Mouse (Mus musculus) bone marrow, adult 2 months (tissue): ENCODE measurements around the gene Hira.

Experiments used
- CTCF ChIP-seq: fragments of 200-500 bp; IDR thresholded peaks from 2 replicates; pipeline ENCODE4 v1.5.1; 2011; ENCODE audit warnings: low read length, control low read depth; ENCODE audit not compliant: control insufficient read depth, insufficient read depth
- POLR2A ChIP-seq: fragments of 200-500 bp; IDR thresholded peaks from 2 replicates; pipeline ENCODE4 v1.6.1; 2011; ENCODE audit warnings: low read depth, mild to moderate bottlenecking, control low read depth, low read length, borderline replicate concordance; ENCODE audit not compliant: control insufficient read depth

DNA sequence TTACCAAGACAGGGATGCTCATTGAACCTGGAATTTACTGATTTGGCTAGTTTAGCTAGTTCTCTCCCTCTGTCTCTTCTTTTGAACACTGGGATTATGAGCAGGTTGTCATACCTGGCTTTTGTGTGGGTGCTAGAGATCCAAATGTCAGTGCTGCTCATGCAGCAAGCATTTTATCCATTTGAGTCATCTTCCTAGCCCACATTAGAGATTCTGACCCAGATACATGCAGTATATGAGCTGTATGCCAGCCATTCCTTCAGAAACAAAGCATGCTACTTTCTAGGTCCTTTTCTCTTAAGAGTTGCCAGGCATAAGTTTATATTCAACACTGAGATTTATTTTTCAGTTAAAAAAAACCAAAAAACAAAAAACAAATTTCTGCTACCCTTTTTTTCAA is 76.0 kb downstream of the Hira start:
- TF ChIP-seq CTCF (no peak), POLR2A (no peak)
